Mouse (Mus musculus) bone marrow macrophage, adult 2 months (primary cell): ENCODE measurements around the gene Prkca.

ENCODE experiments used
- CTCF ChIP-seq: IDR thresholded peaks from 2 replicates; pipeline ENCODE4 v1.5.1; 2012; ENCODE audit warnings: low read depth, mild to moderate bottlenecking, low read length, moderate library complexity
- POLR2A ChIP-seq: IDR thresholded peaks from 2 replicates; pipeline ENCODE4 v1.6.1; 2012; ENCODE audit warnings: mild to moderate bottlenecking, low read depth, low read length, borderline replicate concordance

GRCm38 (mm10) chr11:108036339-108036738 is 307.4 kb downstream of the Prkca start:
- TF ChIP-seq CTCF (no peak), POLR2A (no peak)
